Mouse (Mus musculus) mouse embryonic stem cell (cell line): ENCODE results near the gene St3gal3.

Experiments used
- in situ Hi-C, 2 experiments: fragments of 300-500 bp; cut with MboI; formaldehyde crosslinking; loops; 1 replicate in 1 of 2; 3 replicates in 1 of 2; pipeline ENCODE4 v1.14.3; 2019 to 2020; ENCODE audit warnings: low sequenced_read_pairs in 2 of 2, low pct_unique_long_range_greater_than_20kb in 1 of 2, mixed read lengths in 1 of 2; ENCODE audit not compliant: unreplicated experiment in 1 of 2

The St3gal3 gene

GRCm38 (mm10) chr4:118010661-118011173 lies 124.0 kb downstream of the St3gal3 start:
- in situ Hi-C loops: no loop called here

GRCm38 (mm10) chr4:118008433-118009033 lies 126.2 kb downstream of the St3gal3 start:
- in situ Hi-C loops: no loop called here

GRCm38 (mm10) chr4:118001355-118001754 lies 133.4 kb downstream of the St3gal3 start:
- in situ Hi-C loops: no loop called here

DNA sequence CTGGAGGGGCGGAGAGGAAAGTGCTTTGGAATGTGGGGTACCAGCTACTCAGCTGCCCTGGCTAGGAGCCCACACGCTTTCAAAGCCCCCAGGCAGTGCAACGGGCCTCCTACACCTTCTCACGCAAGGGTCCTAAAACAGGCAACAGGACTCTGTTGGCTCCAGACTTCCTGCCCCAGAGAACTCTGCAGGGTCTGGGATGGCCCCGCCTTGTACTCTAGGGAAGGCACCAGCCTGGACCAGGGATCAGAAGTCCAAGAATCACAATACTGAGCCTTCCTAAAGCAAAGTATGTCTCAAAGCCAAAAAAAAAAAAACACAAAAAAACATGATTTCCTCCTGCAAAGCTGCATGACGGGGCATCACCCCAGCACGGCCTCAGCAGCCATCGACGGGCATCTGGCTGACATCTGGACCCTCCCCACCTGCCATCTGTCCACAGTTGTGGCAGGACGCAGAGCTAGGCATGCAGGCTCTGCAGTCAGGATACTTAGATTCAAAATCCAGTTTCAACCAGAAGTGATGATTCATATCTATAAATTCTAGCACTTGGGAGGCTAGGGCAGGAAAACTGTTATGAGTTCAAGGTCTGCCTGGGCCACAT lies 134.0 kb downstream of the St3gal3 start:
- in situ Hi-C loops: no loop called here

DNA sequence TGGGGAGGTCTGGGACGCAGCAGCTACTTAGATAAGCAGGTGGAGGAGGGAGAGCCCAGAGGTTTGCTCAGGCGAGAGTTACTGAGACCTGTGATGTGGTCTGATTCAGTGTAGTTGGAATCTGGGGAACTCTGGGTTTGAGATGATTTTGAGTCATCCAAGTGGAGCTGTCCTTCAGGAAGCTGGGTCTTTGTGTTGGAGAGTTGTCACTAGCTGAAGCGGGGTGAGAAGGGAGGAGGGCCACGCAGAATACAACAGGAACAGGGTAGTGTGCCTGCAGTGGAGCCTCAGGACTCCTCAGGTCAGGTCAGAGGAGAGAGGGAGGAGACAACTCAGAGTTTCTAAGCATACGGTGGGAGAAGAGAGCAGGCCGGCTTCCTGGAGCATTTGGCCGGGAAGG lies 134.8 kb downstream of the St3gal3 start:
- in situ Hi-C loops: no loop called here

GRCm38 (mm10) chr4:117997381-117998269 lies 137.1 kb downstream of the St3gal3 start:
- in situ Hi-C loops: no loop called here

DNA sequence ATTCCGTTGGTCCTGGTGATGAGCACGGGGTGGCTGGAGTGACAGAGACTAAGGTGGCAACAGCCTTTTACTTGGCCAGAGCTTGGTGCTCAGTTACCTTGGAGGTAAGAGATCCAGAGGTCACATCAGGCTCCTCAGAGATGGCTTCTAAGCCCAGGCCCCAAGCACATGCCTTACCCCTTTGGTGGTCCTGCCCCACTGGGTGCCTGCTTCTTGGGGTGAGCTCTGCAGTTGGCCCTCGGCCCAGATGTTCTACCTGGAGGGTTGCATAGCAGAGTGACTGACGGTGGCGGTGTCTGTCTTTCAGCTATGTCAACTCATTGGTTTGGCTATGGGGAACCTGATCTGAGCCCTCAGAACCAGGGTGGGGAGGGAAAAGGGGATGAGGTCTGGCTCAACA lies 138.0 kb downstream of the St3gal3 start:
- in situ Hi-C loops: no loop called here

DNA sequence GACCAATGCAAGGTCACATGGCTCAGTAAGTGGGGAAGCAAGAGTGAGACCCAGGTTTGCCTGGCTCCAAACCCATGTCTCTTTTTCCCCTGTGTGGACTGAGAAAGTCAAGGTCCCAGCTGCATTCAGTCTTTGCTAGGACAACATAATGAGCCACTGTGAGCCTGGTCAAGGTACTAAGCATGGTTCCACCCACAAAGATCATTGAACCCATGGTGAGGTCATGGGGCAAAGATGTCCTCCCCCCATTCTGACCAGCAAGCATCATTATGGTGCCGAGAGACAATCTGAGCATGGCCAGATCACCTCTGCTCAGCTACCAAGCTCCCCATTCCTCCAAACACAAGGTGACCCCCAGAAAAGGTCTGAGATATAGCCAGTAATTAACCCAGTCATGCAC lies 139.3 kb downstream of the St3gal3 start:
- in situ Hi-C loops: no loop called here

- in situ Hi-C loops: no loop called here
Measured at GRCm38 (mm10) chr4:117993421-117993820, 141.3 kb downstream of the St3gal3 start.

- in situ Hi-C loops: no loop called here
Measured at GRCm38 (mm10) chr4:117992872-117993271, 141.8 kb downstream of the St3gal3 start.

GRCm38 (mm10) chr4:117992036-117992435 lies 142.7 kb downstream of the St3gal3 start:
- in situ Hi-C loops: no loop called here

DNA sequence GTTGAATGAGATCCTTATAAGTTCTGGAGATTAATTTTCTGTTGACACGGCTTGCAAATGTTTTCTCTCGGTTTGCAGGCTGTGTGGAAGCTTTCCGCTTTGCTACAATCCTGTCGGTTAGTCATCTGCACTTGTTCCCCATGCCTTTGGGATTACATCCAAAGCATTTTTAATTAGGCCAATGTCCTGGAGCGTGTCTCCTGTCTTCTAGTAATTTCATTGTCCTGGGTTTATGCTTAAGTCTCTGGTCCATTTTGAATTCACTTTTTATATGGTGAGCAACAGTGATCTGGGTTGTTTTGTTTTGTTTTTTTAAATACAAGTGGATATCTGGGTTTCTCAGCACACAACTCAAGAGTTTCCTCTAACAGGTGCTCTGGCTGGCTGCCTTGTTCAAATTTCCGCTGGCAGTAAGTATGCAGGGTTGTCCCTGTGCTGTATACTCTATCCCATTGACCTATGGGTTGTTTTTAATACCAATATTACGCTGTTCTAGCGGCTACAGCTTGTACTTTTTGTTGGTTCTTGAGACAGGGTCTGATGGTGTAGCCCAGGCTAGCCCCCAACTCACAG lies 143.6 kb downstream of the St3gal3 start:
- in situ Hi-C loops: no loop called here

DNA sequence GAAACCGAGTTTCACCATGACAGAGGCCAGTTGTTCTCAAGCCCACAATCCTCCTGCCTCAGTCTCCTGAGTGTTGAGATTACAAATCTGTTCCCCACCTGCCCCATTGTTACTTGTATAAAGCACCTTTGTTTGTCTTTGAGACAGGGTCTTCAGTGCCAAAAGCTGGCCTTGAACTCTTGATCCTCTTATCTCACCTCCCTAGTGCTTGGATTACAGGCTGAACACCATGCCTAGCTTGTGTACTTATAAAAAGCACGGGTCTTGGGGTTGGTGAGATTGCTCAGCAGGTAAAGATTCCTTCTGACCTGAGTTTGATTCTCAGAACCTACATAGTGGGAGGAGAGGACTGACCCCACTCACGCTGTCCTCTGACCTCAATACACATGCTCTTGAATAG lies 144.1 kb downstream of the St3gal3 start:
- in situ Hi-C loops: no loop called here

DNA sequence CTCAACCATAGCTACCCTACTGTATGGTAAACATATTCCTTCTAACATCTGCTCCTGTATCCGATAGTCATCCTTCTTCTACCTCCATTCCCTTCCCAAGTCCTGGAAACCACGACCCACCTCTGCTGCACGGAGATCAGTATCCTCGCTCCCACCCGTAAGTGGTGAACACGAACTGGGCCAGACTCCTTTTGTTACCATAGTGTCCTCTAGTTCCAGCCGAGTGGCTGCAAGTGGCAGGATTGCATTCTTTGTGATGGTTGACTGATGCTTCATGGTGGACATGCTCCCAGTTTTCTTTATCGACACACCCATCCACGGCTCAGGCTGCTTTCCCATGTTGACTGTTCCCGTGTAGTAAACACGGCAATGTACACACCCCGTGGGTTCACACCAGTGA lies 144.9 kb downstream of the St3gal3 start:
- in situ Hi-C loops: no loop called here

- in situ Hi-C loops: no loop called here
Measured at GRCm38 (mm10) chr4:117986766-117987165, 147.9 kb downstream of the St3gal3 start.

DNA sequence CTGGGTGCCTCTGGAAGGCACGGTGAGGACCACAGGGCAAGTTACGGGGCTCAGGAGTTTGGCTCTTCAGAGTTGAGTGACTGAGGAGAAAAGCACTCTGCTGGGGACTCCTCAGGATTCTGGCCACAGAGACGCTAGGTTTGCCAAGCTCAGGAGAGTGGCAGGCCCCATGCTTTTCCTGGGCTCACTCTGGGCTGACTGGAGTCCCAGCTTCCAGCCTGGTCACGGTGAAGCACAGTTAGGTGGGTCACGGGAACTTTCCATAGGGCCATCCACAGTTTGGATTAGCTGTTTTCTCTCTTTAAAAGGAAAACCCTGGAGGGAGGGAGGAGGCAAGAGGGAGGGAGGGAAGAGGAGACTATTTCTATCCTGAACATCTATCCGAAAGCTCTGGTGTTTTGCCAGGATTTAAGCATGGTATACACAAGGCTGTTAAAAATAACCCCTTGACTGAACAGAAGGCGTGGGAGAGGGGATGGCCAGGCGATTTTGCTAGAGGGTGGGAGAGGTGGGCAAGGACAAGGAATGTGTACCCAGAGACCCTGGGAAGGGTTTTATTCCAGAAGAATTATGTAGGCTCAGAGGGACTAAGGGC lies 149.6 kb downstream of the St3gal3 start:
- in situ Hi-C loops: no loop called here

DNA sequence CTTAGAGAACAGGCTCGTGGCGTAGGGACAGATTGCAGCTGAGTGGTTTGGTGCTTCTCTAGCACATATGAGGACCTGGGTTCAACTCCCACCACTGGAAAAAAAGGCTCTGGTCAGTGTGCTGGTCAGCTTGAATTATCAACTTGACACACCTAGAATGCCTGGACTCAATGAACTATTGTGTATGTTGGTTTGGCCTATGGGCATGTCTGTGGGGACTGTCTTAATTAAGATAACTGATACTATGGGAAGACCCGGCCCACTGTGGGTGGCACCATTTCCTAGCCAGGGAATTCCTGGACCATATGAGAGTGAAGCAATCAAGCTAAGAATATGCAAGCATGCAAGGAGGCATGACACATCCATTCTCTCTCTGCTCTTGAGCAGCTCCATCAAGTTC lies 150.5 kb downstream of the St3gal3 start:
- in situ Hi-C loops: no loop called here

DNA sequence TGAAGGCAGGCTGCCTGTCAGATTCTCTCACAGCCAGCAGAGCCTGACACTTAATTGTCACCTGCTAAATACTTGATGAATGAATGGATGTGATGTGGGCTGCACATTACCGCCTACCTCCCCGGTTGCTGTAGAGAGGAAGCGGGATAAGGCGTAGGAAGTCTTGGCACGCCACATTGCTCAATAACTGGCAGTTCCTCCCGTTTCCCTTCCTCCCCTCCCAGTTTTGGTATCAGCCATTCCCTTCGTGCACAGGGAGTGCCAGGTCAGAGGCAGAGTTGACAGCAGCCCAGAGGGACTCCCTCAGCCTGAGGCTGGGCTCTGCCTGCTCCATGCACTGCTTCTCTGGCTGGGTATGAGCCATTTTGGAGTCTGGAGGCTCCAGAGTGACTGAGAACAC lies 152.0 kb downstream of the St3gal3 start:
- in situ Hi-C loops: no loop called here

- in situ Hi-C loops: no loop called here
Measured at GRCm38 (mm10) chr4:117981518-117981917, 153.2 kb downstream of the St3gal3 start.
